Mouse (Mus musculus): ENCODE measurements around the gene Rnf220. TPM values are rescaled to one million over a fixed set of nuclear protein-coding genes. Genes with fewer than 3 reads are reported as not detected.

The Rnf220 gene
- polyA plus RNA-seq, 1 experiment from 2014 or later: 63.3 TPM

DNA sequence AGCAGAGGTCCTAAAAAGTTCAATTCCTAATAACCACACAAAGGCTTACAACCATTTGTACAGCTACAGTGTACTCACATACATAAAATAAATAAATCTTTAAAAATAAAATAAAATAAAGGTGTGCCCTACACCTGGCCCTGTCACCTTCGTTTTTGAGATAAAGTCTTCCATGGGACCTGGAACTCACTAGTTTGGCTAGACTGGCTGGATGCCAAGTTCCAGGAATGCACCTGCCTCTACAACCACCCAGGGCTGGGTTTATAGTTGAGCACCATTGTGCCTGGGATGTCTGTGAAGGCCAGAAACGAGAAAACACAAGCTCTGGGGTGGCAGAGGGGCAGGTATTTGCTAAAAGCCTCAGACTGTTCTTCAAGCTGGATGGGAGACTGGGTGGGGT lies 257.7 kb downstream of the Rnf220 start:
- H3K9ac ChIP-seq (ENCODE audit: low read length): no peak overlapping the region
- no peaks in the 10 kb centered on the region for H3K9me3 ChIP-seq (ENCODE audit: control insufficient read depth, low read length)
- no peak for DNase-seq (ENCODE audit: low spot score, missing footprints)
- H3K36me3 ChIP-seq (ENCODE audit: control insufficient read depth, insufficient read depth, low read length): no peaks in the 10 kb centered on the region
- ATAC-seq (ENCODE audit: low FRiP score): no peak
- H3K4me3 ChIP-seq (ENCODE audit: low read depth, low read length): no peak overlapping the region
- 59% methylated on average over 2 of the region's 2 CpGs for WGBS
- H3K4me1 ChIP-seq (ENCODE audit: control insufficient read depth, insufficient read depth, low read length): no peaks in the 10 kb centered on the region
- H3K4me2 ChIP-seq: no peak overlapping the region
- H3K27ac ChIP-seq (ENCODE audit: low read depth, low read length): no peak overlapping the region
- H3K27me3 ChIP-seq (ENCODE audit: control insufficient read depth, insufficient read depth, low read length): no peaks in the 10 kb centered on the region

GRCm38 (mm10) chr4:117235822-117236221 lies 261.0 kb downstream of the Rnf220 start:
- H3K4me3 ChIP-seq (ENCODE audit: low read depth, low read length): no peak overlapping the region
- no peaks in the 10 kb centered on the region for H3K36me3 ChIP-seq (ENCODE audit: control insufficient read depth, insufficient read depth, low read length)
- no peak overlapping the region for H3K27ac ChIP-seq (ENCODE audit: low read depth, low read length)
- no peak overlapping the region for H3K4me2 ChIP-seq
- ATAC-seq (ENCODE audit: low FRiP score): no peak
- no peaks in the 10 kb centered on the region for H3K9me3 ChIP-seq (ENCODE audit: control insufficient read depth, low read length)
- no peak overlapping the region for H3K9ac ChIP-seq (ENCODE audit: low read length)
- 66% methylated on average over 4 of the region's 4 CpGs for WGBS
- peak; percentile 28 for DNase-seq (ENCODE audit: low spot score, missing footprints)
- H3K4me1 ChIP-seq (ENCODE audit: control insufficient read depth, insufficient read depth, low read length): no peaks in the 10 kb centered on the region
- H3K27me3 ChIP-seq (ENCODE audit: control insufficient read depth, insufficient read depth, low read length): no peaks in the 10 kb centered on the region

DNA sequence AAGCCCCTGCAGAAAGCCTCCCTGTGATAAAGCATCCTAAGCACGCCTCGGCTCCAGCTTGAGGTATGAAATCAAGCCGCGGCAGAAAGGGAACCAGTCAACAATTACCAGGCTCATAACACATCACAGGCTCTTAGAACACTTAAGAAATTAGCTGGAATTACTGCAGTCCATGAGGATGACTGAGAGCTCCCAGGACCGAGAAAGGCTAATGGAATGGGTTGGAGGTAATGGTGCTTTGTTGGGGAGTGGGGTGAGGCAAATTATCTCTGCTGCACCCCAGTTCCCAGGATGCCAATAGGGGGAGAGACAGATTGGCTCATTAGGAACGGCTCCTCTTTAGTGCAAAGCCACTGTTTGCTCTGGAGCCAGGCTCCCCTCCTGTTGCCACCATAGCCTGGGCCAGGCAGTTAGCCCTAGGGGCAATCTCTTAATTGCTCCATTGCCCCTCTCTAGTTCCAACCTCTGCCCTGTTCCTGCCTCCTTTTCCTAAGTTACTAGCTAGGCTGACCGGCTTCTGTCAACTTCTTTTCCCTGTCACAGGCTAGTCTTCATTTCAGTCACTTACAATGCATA lies 262.6 kb downstream of the Rnf220 start:
- H3K4me1 ChIP-seq (ENCODE audit: control insufficient read depth, insufficient read depth, low read length): no peaks in the 10 kb centered on the region
- no peak overlapping the region for H3K4me3 ChIP-seq (ENCODE audit: low read depth, low read length)
- H3K9me3 ChIP-seq (ENCODE audit: control insufficient read depth, low read length): no peaks in the 10 kb centered on the region
- H3K9ac ChIP-seq (ENCODE audit: low read length): no peak overlapping the region
- no peak overlapping the region for H3K4me2 ChIP-seq
- WGBS: 76% methylated on average over 7 of the region's 7 CpGs
- no peaks in the 10 kb centered on the region for H3K27me3 ChIP-seq (ENCODE audit: control insufficient read depth, insufficient read depth, low read length)
- ATAC-seq (ENCODE audit: low FRiP score) (no peak), DNase-seq (ENCODE audit: low spot score, missing footprints) (peak; percentile 51)
- H3K36me3 ChIP-seq (ENCODE audit: control insufficient read depth, insufficient read depth, low read length): no peaks in the 10 kb centered on the region
- H3K27ac ChIP-seq (ENCODE audit: low read depth, low read length): no peak overlapping the region

GRCm38 (mm10) chr4:117231208-117231607 lies 265.6 kb downstream of the Rnf220 start:
- no peaks in the 10 kb centered on the region for H3K9me3 ChIP-seq (ENCODE audit: control insufficient read depth, low read length)
- H3K4me1 ChIP-seq (ENCODE audit: control insufficient read depth, insufficient read depth, low read length): no peaks in the 10 kb centered on the region
- H3K27ac ChIP-seq (ENCODE audit: low read depth, low read length): no peak overlapping the region
- DNase-seq (ENCODE audit: low spot score, missing footprints): peak; percentile 68
- H3K4me3 ChIP-seq (ENCODE audit: low read depth, low read length): no peak overlapping the region
- ATAC-seq (ENCODE audit: low FRiP score): no peak
- no peaks in the 10 kb centered on the region for H3K36me3 ChIP-seq (ENCODE audit: control insufficient read depth, insufficient read depth, low read length)
- H3K9ac ChIP-seq (ENCODE audit: low read length): no peak overlapping the region
- no peak overlapping the region for H3K4me2 ChIP-seq
- WGBS: 87% methylated on average over 2 of the region's 2 CpGs
- H3K27me3 ChIP-seq (ENCODE audit: control insufficient read depth, insufficient read depth, low read length): no peaks in the 10 kb centered on the region

- DNase-seq (ENCODE audit: low spot score, missing footprints) (peak; percentile 86), ATAC-seq (ENCODE audit: low FRiP score) (no peak)
- H3K36me3 ChIP-seq (ENCODE audit: control insufficient read depth, insufficient read depth, low read length): no peaks in the 10 kb centered on the region
- H3K4me1 ChIP-seq (ENCODE audit: control insufficient read depth, insufficient read depth, low read length): no peaks in the 10 kb centered on the region
- no peaks in the 10 kb centered on the region for H3K27me3 ChIP-seq (ENCODE audit: control insufficient read depth, insufficient read depth, low read length)
- H3K9me3 ChIP-seq (ENCODE audit: control insufficient read depth, low read length): no peaks in the 10 kb centered on the region
- no peak overlapping the region for H3K4me2 ChIP-seq
- no peak overlapping the region for H3K4me3 ChIP-seq (ENCODE audit: low read depth, low read length)
- H3K9ac ChIP-seq (ENCODE audit: low read length): no peak overlapping the region
- no peak overlapping the region for H3K27ac ChIP-seq (ENCODE audit: low read depth, low read length)
- 51% methylated on average over 10 of the region's 10 CpGs for WGBS
Observed at GRCm38 (mm10) chr4:117230331-117230730, 266.5 kb downstream of the Rnf220 start.

GRCm38 (mm10) chr4:117229590-117229989 lies 267.3 kb downstream of the Rnf220 start:
- DNase-seq (ENCODE audit: low spot score, missing footprints) (peak; percentile 59), ATAC-seq (ENCODE audit: low FRiP score) (no peak)
- Histone ChIP-seq H3K36me3 (ENCODE audit: control insufficient read depth, insufficient read depth, low read length) (no peaks in the 10 kb centered on the region), H3K4me3 (ENCODE audit: low read depth, low read length) (no peak overlapping the region), H3K4me2 (no peak overlapping the region), H3K9me3 (ENCODE audit: control insufficient read depth, low read length) (no peaks in the 10 kb centered on the region), H3K27me3 (ENCODE audit: control insufficient read depth, insufficient read depth, low read length) (no peaks in the 10 kb centered on the region), H3K9ac (ENCODE audit: low read length) (no peak overlapping the region), H3K27ac (ENCODE audit: low read depth, low read length) (no peak overlapping the region), H3K4me1 (ENCODE audit: control insufficient read depth, insufficient read depth, low read length) (no peaks in the 10 kb centered on the region)
- WGBS: 77% methylated on average over 15 of the region's 15 CpGs

DNA sequence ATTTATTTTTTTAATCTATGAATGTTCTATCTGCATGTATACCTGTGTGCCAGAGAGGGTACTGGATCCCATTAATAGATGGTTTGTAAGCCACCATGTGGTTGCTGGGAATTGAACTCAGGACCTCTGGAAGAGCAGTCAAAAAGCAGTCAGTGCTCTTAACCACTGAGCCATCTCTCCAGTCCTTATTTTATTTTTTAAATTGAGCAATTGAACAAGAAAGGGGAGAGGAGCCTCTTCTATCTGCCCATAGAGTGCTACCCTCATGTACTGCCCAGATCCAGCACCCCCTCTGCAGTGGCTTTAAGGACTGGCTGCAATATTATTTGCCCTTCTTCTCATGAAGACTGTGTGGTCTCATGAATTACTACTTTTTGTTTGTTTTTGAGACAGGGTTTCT lies 271.6 kb downstream of the Rnf220 start:
- ATAC-seq (ENCODE audit: low FRiP score): no peak
- H3K27me3 ChIP-seq (ENCODE audit: control insufficient read depth, insufficient read depth, low read length): no peaks in the 10 kb centered on the region
- H3K4me2 ChIP-seq: no peak overlapping the region
- H3K9ac ChIP-seq (ENCODE audit: low read length): no peak overlapping the region
- H3K36me3 ChIP-seq (ENCODE audit: control insufficient read depth, insufficient read depth, low read length): no peaks in the 10 kb centered on the region
- H3K4me1 ChIP-seq (ENCODE audit: control insufficient read depth, insufficient read depth, low read length): no peaks in the 10 kb centered on the region
- no peak for DNase-seq (ENCODE audit: low spot score, missing footprints)
- no peak overlapping the region for H3K4me3 ChIP-seq (ENCODE audit: low read depth, low read length)
- no peak overlapping the region for H3K27ac ChIP-seq (ENCODE audit: low read depth, low read length)
- H3K9me3 ChIP-seq (ENCODE audit: control insufficient read depth, low read length): no peaks in the 10 kb centered on the region

DNA sequence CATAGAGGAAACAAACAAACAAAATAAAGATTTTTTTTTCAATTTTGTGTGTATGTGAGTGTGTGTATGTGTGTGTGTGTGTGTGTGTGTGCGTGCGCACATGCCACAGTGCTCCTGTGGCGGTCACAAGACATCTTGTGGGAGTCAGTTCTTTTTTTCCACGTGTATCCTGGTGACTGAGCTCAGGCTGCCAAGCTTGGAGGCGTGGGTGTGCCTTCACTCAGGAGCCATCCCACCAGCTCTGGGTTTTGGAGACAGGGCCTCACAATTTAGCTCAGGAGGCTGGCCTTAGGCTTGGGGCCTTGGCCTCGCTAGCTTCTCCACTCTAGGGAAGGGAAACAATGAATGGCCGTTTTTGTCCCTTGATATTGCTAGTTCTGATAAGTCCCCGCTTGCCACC lies 272.7 kb downstream of the Rnf220 start:
- DNase-seq (ENCODE audit: low spot score, missing footprints) (peak; percentile 67), ATAC-seq (ENCODE audit: low FRiP score) (no peak)
- Histone ChIP-seq H3K27me3 (ENCODE audit: control insufficient read depth, insufficient read depth, low read length) (no peaks in the 10 kb centered on the region), H3K9me3 (ENCODE audit: control insufficient read depth, low read length) (no peaks in the 10 kb centered on the region), H3K4me2 (no peak overlapping the region), H3K4me3 (ENCODE audit: low read depth, low read length) (no peak overlapping the region), H3K4me1 (ENCODE audit: control insufficient read depth, insufficient read depth, low read length) (no peaks in the 10 kb centered on the region), H3K9ac (ENCODE audit: low read length) (no peak overlapping the region), H3K27ac (ENCODE audit: low read depth, low read length) (no peak overlapping the region), H3K36me3 (ENCODE audit: control insufficient read depth, insufficient read depth, low read length) (no peaks in the 10 kb centered on the region)
- 80% methylated on average over 8 of the region's 8 CpGs for WGBS

GRCm38 (mm10) chr4:117223001-117223400 lies 273.9 kb downstream of the Rnf220 start:
- ATAC-seq (ENCODE audit: low FRiP score) (no peak), DNase-seq (ENCODE audit: low spot score, missing footprints) (peak; percentile 78)
- H3K27ac ChIP-seq (ENCODE audit: low read depth, low read length): no peak overlapping the region
- WGBS: 72% methylated on average over 5 of the region's 5 CpGs
- H3K4me1 ChIP-seq (ENCODE audit: control insufficient read depth, insufficient read depth, low read length): no peaks in the 10 kb centered on the region
- H3K27me3 ChIP-seq (ENCODE audit: control insufficient read depth, insufficient read depth, low read length): no peaks in the 10 kb centered on the region
- no peaks in the 10 kb centered on the region for H3K36me3 ChIP-seq (ENCODE audit: control insufficient read depth, insufficient read depth, low read length)
- H3K9me3 ChIP-seq (ENCODE audit: control insufficient read depth, low read length): no peaks in the 10 kb centered on the region
- H3K9ac ChIP-seq (ENCODE audit: low read length): no peak overlapping the region
- H3K4me2 ChIP-seq: no peak overlapping the region
- no peak overlapping the region for H3K4me3 ChIP-seq (ENCODE audit: low read depth, low read length)

DNA sequence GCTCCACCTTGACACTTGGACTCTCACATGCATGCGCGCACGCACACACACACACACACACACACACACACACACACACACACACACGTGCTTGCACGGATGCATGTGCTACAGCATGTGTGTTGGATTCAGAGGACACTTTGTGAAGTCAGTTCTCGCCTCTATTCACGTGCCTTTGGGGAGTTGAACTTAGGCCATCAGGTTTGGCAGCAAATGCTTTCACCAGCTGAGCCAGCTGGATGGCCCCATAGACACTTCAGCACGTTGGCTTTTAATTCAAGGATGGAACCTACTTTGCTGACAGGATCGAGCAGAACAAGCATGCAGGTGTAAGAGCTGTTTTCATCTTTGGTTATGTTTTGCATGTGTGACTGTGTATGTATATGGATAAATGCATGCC lies 275.0 kb downstream of the Rnf220 start:
- H3K4me1 ChIP-seq (ENCODE audit: control insufficient read depth, insufficient read depth, low read length): no peaks in the 10 kb centered on the region
- ATAC-seq (ENCODE audit: low FRiP score) (no peak), DNase-seq (ENCODE audit: low spot score, missing footprints) (peak; percentile 45)
- H3K4me3 ChIP-seq (ENCODE audit: low read depth, low read length): no peak overlapping the region
- no peak overlapping the region for H3K9ac ChIP-seq (ENCODE audit: low read length)
- no peaks in the 10 kb centered on the region for H3K9me3 ChIP-seq (ENCODE audit: control insufficient read depth, low read length)
- no peak overlapping the region for H3K4me2 ChIP-seq
- no peaks in the 10 kb centered on the region for H3K36me3 ChIP-seq (ENCODE audit: control insufficient read depth, insufficient read depth, low read length)
- WGBS: 87% methylated on average over 9 of the region's 9 CpGs
- no peaks in the 10 kb centered on the region for H3K27me3 ChIP-seq (ENCODE audit: control insufficient read depth, insufficient read depth, low read length)
- H3K27ac ChIP-seq (ENCODE audit: low read depth, low read length): no peak overlapping the region
